Mouse (Mus musculus): ENCODE data around the gene Mymk.

The Mymk gene

DNA sequence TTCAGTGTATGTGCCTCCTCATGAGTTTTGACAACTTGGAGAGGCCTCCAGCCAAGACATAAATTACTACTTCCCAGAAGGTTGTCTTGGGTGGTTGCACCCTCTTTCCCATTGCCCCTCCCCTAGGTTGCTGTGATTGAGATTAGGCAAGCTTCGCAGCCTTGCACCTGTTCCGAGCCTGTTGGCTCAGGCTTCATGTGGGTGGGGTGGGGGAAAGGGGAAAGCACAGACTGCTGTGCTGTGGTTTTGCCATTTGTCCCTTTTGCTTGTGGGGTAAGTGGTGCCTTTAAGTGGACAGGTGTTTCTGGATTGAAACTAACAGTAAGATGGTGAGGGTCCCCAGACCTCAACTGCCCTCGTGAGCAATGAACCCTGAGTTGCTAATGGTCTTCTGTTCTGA lies 36.0 kb downstream of the Mymk start:
- no peak for DNase-seq (ENCODE audit: low spot score)

- DNase-seq (ENCODE audit: low spot score), result no peak
Observed at GRCm38 (mm10) chr2:27032361-27032760, 39.6 kb downstream of the Mymk start.

GRCm38 (mm10) chr2:27028437-27029015 lies 43.5 kb downstream of the Mymk start:
- DNase-seq (ENCODE audit: low spot score), result no peak

- peak; percentile 76 for DNase-seq (ENCODE audit: low spot score)
Observed at GRCm38 (mm10) chr2:27027618-27028436, 44.2 kb downstream of the Mymk start, which contains the start of gene Slc2a6. Gene Slc2a6, minus strand, starts transcription at chr2:27027998.

DNA sequence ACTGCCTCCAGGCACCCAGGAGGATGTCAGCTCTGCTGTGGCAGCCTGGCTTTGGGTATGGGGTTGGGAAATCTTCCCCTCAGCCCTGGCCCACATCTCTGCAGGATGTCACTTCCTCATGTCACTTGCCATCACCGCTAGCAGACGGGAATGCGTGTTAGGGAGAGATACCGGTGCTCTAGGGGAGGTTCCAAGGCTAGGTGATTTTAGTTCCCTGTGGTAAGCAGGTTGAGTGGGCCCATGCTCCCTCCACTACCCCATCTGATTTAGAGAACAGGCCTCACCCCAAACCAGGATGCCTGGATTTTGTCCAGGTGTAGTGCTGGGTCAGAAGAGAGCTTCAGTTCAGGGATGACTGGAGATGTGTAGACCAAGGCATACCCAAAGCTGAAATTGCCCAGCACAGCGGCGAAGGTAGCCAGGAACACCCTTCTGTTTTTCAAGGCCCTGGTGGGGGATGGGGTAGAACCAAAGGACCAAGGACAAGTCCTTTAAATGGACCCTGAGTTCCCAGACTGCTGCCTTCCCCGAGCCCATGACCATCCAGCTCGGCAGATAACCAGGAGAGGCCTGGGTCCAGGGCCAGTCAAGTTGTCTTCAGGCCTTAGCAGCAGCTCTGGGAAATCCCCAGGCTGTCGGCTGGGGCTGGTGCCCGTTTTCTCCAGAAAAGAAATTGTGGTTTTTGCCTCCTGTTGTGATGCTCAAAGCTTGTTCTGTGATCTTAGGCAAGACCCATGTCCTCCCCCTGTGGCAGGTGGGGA lies 44.9 kb downstream of the Mymk start:
- DNase-seq (ENCODE audit: low spot score), result no peak

GRCm38 (mm10) chr2:27026332-27026731 lies 45.6 kb downstream of the Mymk start:
- DNase-seq (ENCODE audit: low spot score), result no peak

DNA sequence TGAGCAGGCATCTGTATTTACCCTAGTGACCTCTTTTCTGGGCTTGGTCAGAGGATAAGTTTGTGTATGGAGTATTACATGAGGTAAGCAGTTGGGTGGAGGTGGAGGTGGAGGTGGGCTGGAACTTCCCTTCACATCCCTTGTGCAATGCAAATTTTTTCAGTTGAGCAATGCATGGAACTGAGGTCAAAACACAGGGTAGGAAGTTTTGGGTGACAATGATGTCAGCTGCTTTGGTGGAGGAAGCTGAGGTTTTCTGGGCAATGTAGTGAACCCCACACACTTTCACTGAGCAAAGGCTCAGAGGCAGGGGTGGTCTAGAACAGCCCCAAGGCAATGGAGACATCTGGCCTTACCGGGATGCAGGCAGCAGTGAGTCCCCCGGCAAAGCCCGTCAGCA lies 46.4 kb downstream of the Mymk start:
- no peak for DNase-seq (ENCODE audit: low spot score)

GRCm38 (mm10) chr2:27024136-27024535 lies 47.8 kb downstream of the Mymk start:
- DNase-seq (ENCODE audit: low spot score), result no peak

GRCm38 (mm10) chr2:27022612-27023011 lies 49.4 kb downstream of the Mymk start:
- no peak for DNase-seq (ENCODE audit: low spot score)

GRCm38 (mm10) chr2:27021103-27021502 lies 50.9 kb downstream of the Mymk start:
- no peak for DNase-seq (ENCODE audit: low spot score)

DNA sequence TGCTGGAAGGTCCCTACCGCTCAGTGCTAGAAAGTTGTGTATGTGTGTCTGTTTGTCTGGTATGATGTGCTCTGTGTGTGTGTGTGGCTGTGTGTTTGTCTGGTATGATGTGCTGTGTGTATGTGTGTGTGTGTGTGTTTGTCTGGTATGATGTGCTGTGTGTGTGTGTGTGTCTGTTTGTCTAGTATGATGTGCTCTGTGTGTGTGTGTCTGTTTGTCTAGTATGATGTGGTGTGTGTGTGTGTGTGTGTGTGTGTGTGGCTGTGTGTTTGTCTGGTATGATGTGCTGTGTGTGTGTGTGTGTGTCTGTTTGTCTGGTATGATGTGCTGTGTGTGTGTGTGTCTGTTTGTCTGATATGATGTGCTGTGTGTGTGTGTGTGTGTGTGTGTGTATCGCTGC lies 52.4 kb downstream of the Mymk start:
- DNase-seq (ENCODE audit: low spot score), result no peak

GRCm38 (mm10) chr2:27017802-27018201 lies 54.2 kb downstream of the Mymk start:
- peak; percentile 76 for DNase-seq (ENCODE audit: low spot score)
